Mouse (Mus musculus) cerebellum, postnatal 10 days (tissue): Measurements from ENCODE around the gene Smurf1.

Experiments used
- DNase-seq, 2 experiments: peaks; one replicate each; pipeline ENCODE4 v3.0.0; 2021; ENCODE audit warnings: mixed read lengths in 2 of 2

The Smurf1 gene

GRCm38 (mm10) chr5:144860913-144861312 is 104.7 kb downstream of the Smurf1 start:
- no peak for DNase-seq

- DNase-seq, result no peak
These were observed 106.4 kb downstream of the Smurf1 start for GRCm38 (mm10) chr5:144859284-144859683.

GRCm38 (mm10) chr5:144858527-144858926 is 107.1 kb downstream of the Smurf1 start:
- DNase-seq, result no peak

- DNase-seq, result no peak
These were observed 109.7 kb downstream of the Smurf1 start for GRCm38 (mm10) chr5:144855936-144856335.

GRCm38 (mm10) chr5:144853931-144854330 is 111.7 kb downstream of the Smurf1 start:
- DNase-seq, result peak in 1 of 2 experiments; percentile 43

GRCm38 (mm10) chr5:144851820-144852219 is 113.8 kb downstream of the Smurf1 start:
- no peak for DNase-seq

GRCm38 (mm10) chr5:144849932-144850331 is 115.7 kb downstream of the Smurf1 start:
- no peak for DNase-seq

- DNase-seq, result peak; percentile 79 to 82
These were observed 116.9 kb downstream of the Smurf1 start for GRCm38 (mm10) chr5:144848735-144849134.

- DNase-seq, result peak; percentile 73 to 85
These were observed 120.3 kb downstream of the Smurf1 start for GRCm38 (mm10) chr5:144845352-144845751.

GRCm38 (mm10) chr5:144836100-144836499 is 129.5 kb downstream of the Smurf1 start:
- peak; percentile 62 to 72 for DNase-seq

- DNase-seq, result no peak
These were observed 133.7 kb downstream of the Smurf1 start for GRCm38 (mm10) chr5:144831840-144832469.

GRCm38 (mm10) chr5:144829631-144830030 is 136.0 kb downstream of the Smurf1 start:
- DNase-seq, result no peak

GRCm38 (mm10) chr5:144828365-144829102 is 137.1 kb downstream of the Smurf1 start:
- peak; percentile 81 to 82 for DNase-seq
